Mouse (Mus musculus) E14TG2a.4 (cell line): Measurements from ENCODE around the gene Klhl10.

ENCODE experiments used
- H3K27me3 ChIP-seq: 2 replicates; pipeline ENCODE4 v1.6.1; 2014; ENCODE audit warnings: low read length, control low read depth; ENCODE audit not compliant: insufficient read depth
- H3K36me3 ChIP-seq: 2 replicates; pipeline ENCODE4 v1.6.1; 2014; ENCODE audit warnings: low read length, control low read depth; ENCODE audit not compliant: insufficient read depth
- H3K4me1 ChIP-seq: replicated peaks from 2 replicates; pipeline ENCODE4 v1.6.1; 2014; ENCODE audit warnings: low read depth, low read length, control low read depth
- H3K4me3 ChIP-seq: replicated peaks from 2 replicates; pipeline ENCODE4 v1.5.1; 2014; ENCODE audit warnings: mild to moderate bottlenecking, low read length
- H3K9me3 ChIP-seq: 2 replicates; pipeline ENCODE4 v1.6.1; 2014; ENCODE audit warnings: low read length, control low read depth
- CTCF ChIP-seq: conservative IDR thresholded peaks from 2 replicates; pipeline ENCODE4 v1.5.1; 2014; ENCODE audit warnings: low read length
- NANOG ChIP-seq: IDR thresholded peaks from 2 replicates; pipeline ENCODE4 v1.6.1; 2014; ENCODE audit warnings: borderline replicate concordance, low read length, mixed read lengths
- POU5F1 ChIP-seq: IDR thresholded peaks from 2 replicates; pipeline ENCODE4 v1.6.1; 2014; ENCODE audit warnings: low read length, borderline replicate concordance

The Klhl10 gene

DNA sequence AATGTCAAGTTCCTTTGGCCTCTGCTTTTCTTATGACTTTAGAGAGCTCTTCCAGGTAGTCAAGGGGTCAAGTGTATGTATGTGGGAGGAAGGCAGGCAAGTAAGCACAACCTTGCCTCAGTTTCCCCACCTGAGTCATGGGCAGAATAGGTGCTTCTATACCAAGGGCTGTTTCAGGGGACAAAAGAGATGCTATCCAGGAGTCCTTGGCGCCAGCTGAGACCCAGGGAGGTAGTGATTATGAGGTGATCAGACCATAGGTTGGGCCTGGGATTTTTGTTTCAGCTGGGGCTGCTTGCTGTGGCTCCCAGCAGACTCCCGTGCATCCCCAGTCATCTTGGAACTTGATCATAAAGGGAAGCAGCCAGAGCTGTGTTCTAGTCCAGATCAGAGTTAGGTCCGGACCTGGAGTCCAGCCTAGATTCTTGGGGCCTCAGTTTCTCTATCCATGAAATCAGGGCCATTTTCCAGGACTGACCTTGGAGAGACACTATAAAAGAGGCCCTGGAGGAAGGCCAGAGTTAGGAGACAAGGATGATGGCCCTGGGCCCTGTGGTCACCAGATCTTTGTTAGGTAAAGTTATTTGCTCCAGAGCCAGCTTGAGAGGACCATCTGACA lies 37.2 kb upstream of the Klhl10 start:
- peaks cover 16% of the 10 kb centered on the region for H3K36me3 ChIP-seq
- no peaks in the 10 kb centered on the region for H3K27me3 ChIP-seq
- TF ChIP-seq CTCF = no peak
- no peaks in the 10 kb centered on the region for H3K9me3 ChIP-seq
- no peak overlapping the region for H3K4me3 ChIP-seq
- H3K4me1 ChIP-seq = peaks cover 71% of the 10 kb centered on the region

DNA sequence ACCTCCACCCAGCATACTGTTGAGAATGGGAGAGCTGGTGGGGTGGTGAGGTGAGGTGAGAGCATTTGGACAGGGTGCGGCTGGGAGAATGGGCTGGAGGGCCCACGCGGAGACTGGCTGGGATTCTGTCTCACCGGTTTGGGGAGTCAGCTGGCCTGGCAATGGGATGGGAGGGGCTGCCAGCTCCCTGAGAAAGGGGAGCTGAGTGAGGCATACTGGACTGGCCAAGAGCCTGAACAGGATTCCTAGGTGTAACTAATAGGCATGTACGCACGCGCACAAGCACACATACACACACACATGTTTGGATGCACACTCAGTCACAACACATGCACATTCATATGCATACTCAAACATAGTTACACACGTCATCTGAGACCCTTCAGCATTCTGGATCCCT lies 35.4 kb upstream of the Klhl10 start:
- TF ChIP-seq NANOG = no peak
- TF ChIP-seq CTCF = no peak
- no peak for TF ChIP-seq POU5F1
- H3K9me3 ChIP-seq = no peaks in the 10 kb centered on the region
- no peak overlapping the region for H3K4me3 ChIP-seq
- H3K4me1 ChIP-seq = peaks cover 73% of the 10 kb centered on the region
- H3K27me3 ChIP-seq = no peaks in the 10 kb centered on the region
- H3K36me3 ChIP-seq = peaks cover 31% of the 10 kb centered on the region

DNA sequence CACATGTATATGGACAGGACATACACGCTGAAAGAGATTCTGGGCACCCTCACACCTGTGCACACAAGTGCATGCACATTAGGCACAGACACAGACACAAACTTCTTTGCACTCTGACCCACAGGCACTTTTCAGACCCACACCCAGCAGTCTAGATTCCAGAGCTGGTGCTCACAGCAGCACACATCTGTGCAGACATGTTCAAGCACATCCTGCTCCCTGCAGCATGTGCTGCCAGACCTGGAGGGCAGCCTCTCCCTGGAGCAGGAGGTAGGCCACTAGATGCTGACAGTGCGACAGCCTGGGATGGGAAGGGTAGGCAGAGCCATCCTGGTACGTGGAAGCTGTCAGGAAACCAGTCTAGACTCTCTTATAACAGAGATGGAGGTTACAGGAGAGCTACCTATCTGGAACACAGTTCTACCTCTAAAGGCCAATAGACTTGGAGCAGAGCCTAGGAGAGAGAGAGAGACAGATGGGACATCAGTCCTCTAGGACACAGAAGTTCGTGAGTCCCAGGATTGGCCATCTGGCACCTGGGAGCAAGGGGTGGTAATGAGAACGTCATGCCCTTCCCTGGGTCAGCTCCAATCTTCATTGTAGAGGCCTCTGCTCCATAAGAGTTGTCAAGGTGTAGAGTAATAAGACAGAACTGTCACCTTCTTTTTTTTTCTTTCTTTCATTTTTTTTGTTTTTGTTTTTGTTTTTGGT lies 34.6 kb upstream of the Klhl10 start:
- Histone ChIP-seq H3K9me3 (no peaks in the 10 kb centered on the region), H3K4me1 (peaks cover 76% of the 10 kb centered on the region), H3K27me3 (0 out of 2 replicates have a peak, but pooled peaks cover under 1% of the 10 kb centered on the region), H3K36me3 (peaks cover 31% of the 10 kb centered on the region), H3K4me3 (no peak overlapping the region)
- no peak for TF ChIP-seq NANOG
- TF ChIP-seq CTCF = no peak
- no peak for TF ChIP-seq POU5F1

DNA sequence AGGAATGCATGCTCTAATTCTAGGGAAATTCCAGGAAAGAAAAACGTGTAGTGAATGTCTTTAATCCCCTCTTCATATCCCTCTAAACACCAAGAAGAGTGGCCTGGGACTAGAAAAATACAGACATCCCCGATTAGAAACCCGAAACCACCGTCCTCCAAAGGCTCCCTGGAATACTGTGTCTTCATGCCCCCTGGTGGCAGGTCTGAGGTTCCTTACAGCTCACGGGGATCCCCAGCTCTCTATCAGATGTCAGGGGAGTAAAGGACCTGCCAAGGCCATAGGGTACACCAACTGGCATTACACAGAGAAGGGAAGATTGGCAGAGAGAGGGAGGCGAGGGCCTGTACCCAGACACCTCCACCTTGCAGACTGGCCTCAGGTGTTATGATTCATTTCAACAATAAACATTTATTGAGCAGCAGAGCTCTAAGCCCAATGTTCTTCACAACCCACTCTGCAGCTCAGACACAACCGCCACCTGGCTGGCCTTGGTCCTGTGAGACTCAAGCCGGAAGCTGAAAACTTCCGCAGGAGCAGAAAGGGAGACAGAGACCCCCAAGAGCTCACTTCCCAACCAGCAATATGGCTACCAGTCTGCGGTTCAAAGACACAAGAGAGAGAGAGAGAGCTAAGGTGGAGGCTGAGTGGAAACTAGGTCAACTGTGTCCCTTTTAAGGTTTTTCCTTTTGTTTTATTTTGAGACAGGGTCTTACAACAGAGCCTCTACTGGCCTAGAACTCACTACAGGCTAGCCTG lies 33.5 kb upstream of the Klhl10 start:
- Histone ChIP-seq H3K27me3 (peaks cover 12% of the 10 kb centered on the region), H3K4me1 (peaks cover 78% of the 10 kb centered on the region), H3K4me3 (no peak overlapping the region), H3K9me3 (no peaks in the 10 kb centered on the region), H3K36me3 (peaks cover 37% of the 10 kb centered on the region)
- TF ChIP-seq CTCF = peak; percentile 66
- TF ChIP-seq POU5F1 = no peak
- no peak for TF ChIP-seq NANOG

DNA sequence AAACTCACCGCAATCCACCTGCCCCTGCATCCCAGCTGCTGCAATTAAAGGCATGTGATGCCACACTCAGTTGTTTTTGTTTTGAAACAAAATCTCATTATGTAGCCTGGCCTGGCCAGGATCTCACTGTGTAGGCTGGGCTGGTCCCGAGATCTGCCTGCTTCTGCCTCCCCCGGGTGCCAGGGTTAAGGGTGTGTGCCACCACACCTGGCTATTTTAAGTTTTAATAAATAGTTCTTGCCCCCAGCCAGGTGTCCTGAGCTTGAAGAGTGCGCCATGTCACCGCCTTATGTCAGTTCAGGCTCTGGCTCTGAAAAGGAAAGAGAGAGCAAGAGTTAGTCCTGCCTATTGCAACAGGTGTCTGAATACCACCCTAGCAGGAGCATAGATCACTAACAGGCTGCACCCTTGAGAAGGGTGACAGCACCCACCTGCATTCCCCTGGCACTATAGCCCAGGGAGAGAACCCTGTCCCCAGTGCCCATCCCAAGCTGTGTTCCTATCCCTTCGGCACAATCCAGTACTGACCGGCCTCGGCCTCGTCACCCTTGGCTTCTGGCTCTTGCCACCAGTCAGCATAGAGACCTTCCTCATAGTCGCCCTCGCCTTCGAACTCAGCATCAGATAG lies 32.8 kb upstream of the Klhl10 start:
- no peak for TF ChIP-seq CTCF
- TF ChIP-seq POU5F1 = no peak
- TF ChIP-seq NANOG = no peak
- peaks cover 19% of the 10 kb centered on the region for H3K27me3 ChIP-seq
- H3K4me3 ChIP-seq = no peak overlapping the region
- H3K4me1 ChIP-seq = peaks cover 85% of the 10 kb centered on the region
- H3K9me3 ChIP-seq = no peaks in the 10 kb centered on the region
- peaks cover 37% of the 10 kb centered on the region for H3K36me3 ChIP-seq

DNA sequence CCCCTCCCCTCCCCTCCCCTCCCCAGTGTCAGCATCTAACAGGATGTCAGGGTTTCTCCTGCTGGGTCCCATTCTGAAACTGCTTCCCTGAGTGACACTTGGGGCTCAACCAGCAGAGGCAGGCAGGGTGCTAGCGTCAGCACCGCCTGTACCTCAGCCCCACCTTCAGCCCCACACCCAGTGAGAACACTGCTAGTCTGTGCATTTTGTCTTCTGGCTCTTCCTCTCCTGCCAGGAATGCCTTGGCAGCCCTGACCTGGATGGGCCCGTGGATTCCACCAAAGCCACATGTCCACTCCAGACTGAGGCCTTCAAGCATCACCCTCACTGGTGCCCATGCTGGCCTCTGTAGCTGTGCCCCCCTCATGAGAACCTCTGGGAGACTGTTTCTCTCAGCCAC lies 32.0 kb upstream of the Klhl10 start:
- Histone ChIP-seq H3K36me3 (peaks cover 37% of the 10 kb centered on the region), H3K4me1 (peaks cover 86% of the 10 kb centered on the region), H3K4me3 (no peak overlapping the region), H3K27me3 (peaks cover 22% of the 10 kb centered on the region), H3K9me3 (no peaks in the 10 kb centered on the region)
- TF ChIP-seq NANOG (no peak), CTCF (no peak), POU5F1 (no peak)

DNA sequence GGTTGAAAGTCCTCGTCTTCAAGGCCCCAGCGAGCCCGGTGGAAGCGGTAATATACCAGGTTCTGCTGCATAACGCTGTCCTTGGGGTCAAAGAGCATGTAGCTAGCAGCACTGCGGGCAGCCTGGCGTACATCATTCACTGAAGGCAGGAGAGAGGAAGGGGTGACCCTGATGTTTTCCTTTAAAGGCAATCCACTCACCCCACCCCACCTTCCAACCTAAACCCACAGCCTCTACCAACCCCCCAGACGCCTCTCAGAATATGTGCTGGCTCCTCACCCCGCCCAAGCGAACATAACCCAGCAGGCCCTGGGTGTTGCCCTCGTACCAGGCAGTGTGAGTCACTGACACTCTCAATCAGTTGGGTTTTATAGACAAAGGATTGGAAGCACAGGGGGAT lies 30.0 kb upstream of the Klhl10 start:
- peaks cover 93% of the 10 kb centered on the region for H3K4me1 ChIP-seq
- peaks cover 41% of the 10 kb centered on the region for H3K27me3 ChIP-seq
- H3K9me3 ChIP-seq = no peaks in the 10 kb centered on the region
- peaks cover 37% of the 10 kb centered on the region for H3K36me3 ChIP-seq
- H3K4me3 ChIP-seq = peak overlapping the region; percentile 57
- TF ChIP-seq NANOG (no peak), CTCF (no peak), POU5F1 (no peak)

DNA sequence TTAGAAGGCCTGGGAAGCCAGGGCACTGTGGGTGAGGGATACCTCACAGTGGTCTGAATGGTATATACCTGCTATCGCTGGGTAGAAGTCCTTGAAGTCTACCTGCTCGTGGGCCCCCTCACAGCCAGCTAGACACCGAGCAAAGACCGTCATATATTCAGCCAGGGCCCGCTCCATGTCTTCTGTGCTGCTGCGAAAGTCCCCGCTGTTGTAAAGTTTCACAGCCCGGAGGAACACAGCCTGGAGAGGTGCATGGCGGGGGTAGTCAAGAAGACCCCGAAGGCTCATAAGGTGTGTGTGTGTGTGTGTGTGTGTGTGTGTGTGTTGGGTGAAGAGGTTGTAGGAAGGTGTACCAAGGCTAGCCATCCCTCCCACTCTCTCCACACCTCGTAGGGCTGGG lies 28.2 kb upstream of the Klhl10 start:
- peaks cover 29% of the 10 kb centered on the region for H3K36me3 ChIP-seq
- H3K9me3 ChIP-seq = no peaks in the 10 kb centered on the region
- TF ChIP-seq POU5F1 = no peak
- TF ChIP-seq CTCF = no peak
- peaks cover 78% of the 10 kb centered on the region for H3K4me1 ChIP-seq
- peak overlapping the region; percentile 81 for H3K4me3 ChIP-seq
- peaks cover 50% of the 10 kb centered on the region for H3K27me3 ChIP-seq
